Mouse (Mus musculus) CH12.LX (cell line): ENCODE measurements around the gene Runx2.

Experiments
- CHD1 ChIP-seq: IDR thresholded peaks from 2 replicates; pipeline ENCODE4 v1.6.1; 2012; ENCODE audit warnings: low read depth, low read length, improper control_type of control experiment, inconsistent platforms
- CTCF ChIP-seq, 2 experiments: IDR thresholded peaks in 1 of 2; conservative IDR thresholded peaks in 1 of 2; 2 replicates each; pipeline ENCODE4 v1.5.1; 2011 to 2012; ENCODE audit warnings: low read depth in 2 of 2, low read length in 2 of 2, improper control_type of control experiment in 1 of 2, inconsistent platforms in 1 of 2, mild to moderate bottlenecking in 1 of 2, moderate library complexity in 1 of 2
- MAFK ChIP-seq: IDR thresholded peaks from 2 replicates; pipeline ENCODE4 v1.6.1; 2011; ENCODE audit warnings: low read length, improper control_type of control experiment; ENCODE audit not compliant: insufficient replicate concordance
- MYC ChIP-seq: IDR thresholded peaks from 2 replicates; pipeline ENCODE4 v1.6.1; 2011; ENCODE audit warnings: low read depth, mild to moderate bottlenecking, improper control_type of control experiment, low read length
- POLR2A ChIP-seq: IDR thresholded peaks from 2 replicates; pipeline ENCODE4 v1.6.1; 2011; ENCODE audit warnings: low read depth, mild to moderate bottlenecking, improper control_type of control experiment, low read length
- UBTF ChIP-seq: IDR thresholded peaks from 2 replicates; pipeline ENCODE4 v1.6.1; 2012; ENCODE audit warnings: low read depth, mild to moderate bottlenecking, inconsistent platforms, low read length, improper control_type of control experiment, moderate library complexity
- ZC3H11A ChIP-seq: IDR thresholded peaks from 2 replicates; pipeline ENCODE4 v1.6.1; 2012; ENCODE audit warnings: low read depth, mild to moderate bottlenecking, inconsistent platforms, low read length, improper control_type of control experiment

- no peak for TF ChIP-seq CHD1
- TF ChIP-seq CTCF (conservative IDR thresholded peaks at IDR 0.05 in 1 of 2, IDR thresholded peaks at IDR 0.05 in 1 of 2; ENCODE audit: low read depth in 2 of 2, low read length in 2 of 2) = no peak
- no peak for TF ChIP-seq POLR2A
- TF ChIP-seq MAFK = no peak
- TF ChIP-seq ZC3H11A = no peak
- no peak for TF ChIP-seq MYC
- TF ChIP-seq UBTF = no peak
Observed at GRCm38 (mm10) chr17:44577791-44578190, 236.8 kb downstream of the Runx2 start.
